Mouse (Mus musculus) cerebellum, adult 11 months (tissue): ENCODE measurements at regions not wholly inside any gene's neighbourhood (a gene's known extent, or its start where the extent isn't known, plus 50 kb on each side); places are given as distances from the start of the nearest gene placed in this dataset.

Experiments
- DNase-seq: peaks from one replicate; pipeline ENCODE4 v3.0.0; 2022

GRCm38 (mm10) chr17:45237246-45237645 lies 196.3 kb downstream of the Cdc5l start:
- no peak for DNase-seq

- no peak for DNase-seq
Measured at GRCm38 (mm10) chr17:45235401-45235800, 198.1 kb downstream of the Cdc5l start.

- DNase-seq: no peak
Measured at GRCm38 (mm10) chr17:45232874-45233273, 200.7 kb downstream of the Cdc5l start.

GRCm38 (mm10) chr17:45227190-45227589 lies 206.3 kb downstream of the Cdc5l start:
- DNase-seq: no peak

- DNase-seq: no peak
Measured at GRCm38 (mm10) chr17:45226486-45226885, 207.1 kb downstream of the Cdc5l start.

GRCm38 (mm10) chr17:45221625-45222024 lies 211.9 kb downstream of the Cdc5l start:
- no peak for DNase-seq

GRCm38 (mm10) chr17:45217126-45217525 lies 216.4 kb downstream of the Cdc5l start:
- DNase-seq: no peak

- no peak for DNase-seq
Measured at GRCm38 (mm10) chr17:45215067-45216049, 218.2 kb downstream of the Cdc5l start.

GRCm38 (mm10) chr17:45210984-45211383 lies 222.6 kb downstream of the Cdc5l start:
- no peak for DNase-seq

GRCm38 (mm10) chr17:45209387-45209663 lies 224.2 kb downstream of the Cdc5l start:
- DNase-seq: no peak

- DNase-seq: no peak
Measured at GRCm38 (mm10) chr17:45208596-45209386, 224.7 kb downstream of the Cdc5l start.

- DNase-seq: no peak
Measured at GRCm38 (mm10) chr17:45195779-45196178, 237.8 kb downstream of the Cdc5l start.

- no peak for DNase-seq
Measured at GRCm38 (mm10) chr17:45194786-45195281, 238.7 kb downstream of the Cdc5l start.

- no peak for DNase-seq
Measured at GRCm38 (mm10) chr17:45193456-45194025, 240.0 kb downstream of the Cdc5l start.

- DNase-seq: no peak
Measured at GRCm38 (mm10) chr17:45187402-45187801, 246.1 kb downstream of the Cdc5l start.

- no peak for DNase-seq
Measured at GRCm38 (mm10) chr17:45176340-45176739, 257.2 kb downstream of the Cdc5l start.

GRCm38 (mm10) chr17:45169257-45169994 lies 264.1 kb downstream of the Cdc5l start:
- DNase-seq: no peak
